8 mouse cellular contexts compared by ENCODE assay signal in genomic region chr11:76789252-76789651, GRCm38 (mm10). TPM values are rescaled to one million over a fixed set of nuclear protein-coding genes. Genes with fewer than 3 reads are reported as not detected.
DNase-seq lines count a peak whose midpoint lies in the region; ATAC-seq lines count a peak whose summit lies in the region.

No protein-coding gene starts in this region.

- no peaks in the 10 kb centered on the region for H3K27me3 ChIP-seq in liver, embryonic 12.5 days (replicated peaks)

- H3K27ac ChIP-seq in liver, embryonic 12.5 days: no peak overlapping the region

- H3K4me3 ChIP-seq in liver, embryonic 12.5 days: no peak overlapping the region

- no peaks in the 10 kb centered on the region for H3K4me1 ChIP-seq in liver, embryonic 12.5 days

- DNase-seq in liver (peak; percentile 40), ES-CJ7 (ENCODE audit: low read depth, low spot score) (peak; percentile 71)
- DNase-seq in adrenal gland, postnatal 10 days: peak; percentile 71
- DNase-seq in embryo, embryonic 9.5 days (ENCODE audit: extremely low spot score): peak; percentile 52
- peak; percentile 68 for DNase-seq in kidney, postnatal 14 days
- DNase-seq in lung, postnatal 36 days: peak; percentile 86
- no peak for DNase-seq in frontal cortex, postnatal 25 days (ENCODE audit: low spot score in 2 of 2)

- 95% methylated on average over 1 of the region's 1 CpGs for WGBS in liver, embryonic 12.5 days (ENCODE audit: insufficient replicate concordance)

- H3K9ac ChIP-seq in liver, embryonic 12.5 days: no peak overlapping the region

- no peaks in the 10 kb centered on the region for H3K9me3 ChIP-seq in liver, embryonic 12.5 days (replicated peaks)

- no peak overlapping the region for H3K4me2 ChIP-seq in liver, embryonic 12.5 days

- H3K36me3 ChIP-seq in liver, embryonic 12.5 days: peaks cover 77% of the 10 kb centered on the region

- ATAC-seq in liver, embryonic 12.5 days: no peak

RNA-seq across cellular contexts. Expression of gene Gosr1, which starts 25.9 kb away (rescaled TPM):
- polyA plus RNA-seq in liver, embryonic 12.5 days (2016; fragmentation: Nextera tagmentation; extraction: Ambion mirVana): 13.2 and 15.2 TPM in 2 replicates
- total RNA-seq in adrenal gland, postnatal 10 days (2021): 10 to 100 TPM; 62.1 to 64.9 TPM

RNA-seq across cellular contexts. Expression of gene Cpd, which starts 57.6 kb away (rescaled TPM):
- polyA plus RNA-seq in liver, embryonic 12.5 days (2016; fragmentation: Nextera tagmentation; extraction: Ambion mirVana): 10.5 and 11.3 TPM in 2 replicates
- 10 to 100 TPM; 46.2 to 57.9 TPM for total RNA-seq in adrenal gland, postnatal 10 days (2021)

Comparison
In these comparisons a context has a peak if more than half of its experiments do, and no peak if none do; other contexts are left out.
1. DNase-seq: peak in liver (single experiment), ES-CJ7 (single experiment), adrenal gland, postnatal 10 days (single experiment), embryo, embryonic 9.5 days (single experiment), kidney, postnatal 14 days (single experiment) and lung, postnatal 36 days (single experiment); none in frontal cortex, postnatal 25 days (0 of 2).